Mouse (Mus musculus) mouse embryonic stem cell (cell line): Measurements from ENCODE around the gene Gsta4.
"Not testable (repeated sequence)": the region's sequence is repeated elsewhere in the genome, so short reads cannot be mapped to it uniquely, and the experiment has no call there.

ENCODE experiments used
- in situ Hi-C, 2 experiments: fragments of 300-500 bp; cut with MboI; formaldehyde crosslinking; loops; 1 replicate in 1 of 2; 3 replicates in 1 of 2; pipeline ENCODE4 v1.14.3; 2019 to 2020; ENCODE audit warnings: low sequenced_read_pairs in 2 of 2, low pct_unique_long_range_greater_than_20kb in 1 of 2, mixed read lengths in 1 of 2; ENCODE audit not compliant: unreplicated experiment in 1 of 2

Gene Gsta4

GRCm38 (mm10) chr9:78217074-78217473 is 34.5 kb downstream of the Gsta4 start:
- in situ Hi-C loops, result no loop called here

DNA sequence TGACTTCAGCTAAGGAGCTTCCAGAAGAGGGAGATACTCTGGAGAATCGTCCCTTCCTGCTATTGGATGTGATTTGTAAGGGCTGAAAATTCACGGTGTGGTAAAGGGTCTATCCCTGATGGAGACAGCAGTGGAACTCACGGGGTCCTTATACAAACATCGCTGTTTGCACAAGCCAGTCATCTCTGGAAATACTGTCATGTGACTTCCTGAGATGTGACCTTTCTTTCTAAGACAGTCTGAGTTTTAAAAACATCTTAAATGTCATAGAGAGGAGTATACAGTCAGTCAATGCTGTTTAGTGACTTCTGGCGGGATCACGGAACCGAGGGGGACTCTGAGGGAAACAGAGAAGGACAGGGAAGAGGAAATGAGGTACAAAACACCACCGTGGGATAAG is 40.0 kb downstream of the Gsta4 start:
- in situ Hi-C loops, result no loop called here

DNA sequence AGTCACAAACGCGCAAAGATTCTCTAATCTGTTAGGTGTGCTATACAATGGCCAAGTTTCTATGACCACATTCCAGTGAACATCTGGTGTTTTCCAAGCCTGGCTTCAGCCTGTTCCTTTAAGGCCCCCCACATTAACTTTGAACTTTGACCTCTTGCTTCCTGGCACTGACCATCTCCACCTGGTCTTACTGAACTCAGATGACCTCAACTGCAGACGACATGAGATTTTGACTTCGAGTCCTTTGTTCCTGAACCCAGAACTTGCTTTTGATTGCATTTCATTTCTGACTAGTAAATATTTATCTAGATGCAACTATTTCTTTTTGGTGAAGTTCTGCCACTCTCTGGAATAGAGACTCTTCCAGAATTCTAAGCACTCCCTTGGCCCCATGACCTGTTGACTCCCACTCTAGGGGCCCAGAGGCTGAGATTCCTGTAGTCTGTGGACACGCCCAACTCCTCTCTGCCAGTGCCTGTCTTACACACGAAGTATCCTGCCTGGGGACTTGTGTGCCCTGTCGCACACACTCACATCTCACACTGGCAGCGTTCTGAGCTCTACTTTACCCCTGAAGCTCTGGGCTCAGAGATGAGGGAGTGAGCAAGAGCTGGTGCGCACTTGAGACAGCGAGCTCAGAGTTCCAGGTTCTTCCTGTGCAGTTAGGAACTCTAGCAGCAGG is 40.8 kb downstream of the Gsta4 start:
- in situ Hi-C loops, result no loop called here

- in situ Hi-C loops, result no loop called here
These were observed 41.8 kb downstream of the Gsta4 start for GRCm38 (mm10) chr9:78224418-78224817.

- in situ Hi-C loops, result no loop called here
These were observed 42.7 kb downstream of the Gsta4 start for GRCm38 (mm10) chr9:78225304-78225703.

GRCm38 (mm10) chr9:78228122-78228521 is 45.5 kb downstream of the Gsta4 start:
- in situ Hi-C loops, result no loop called here

DNA sequence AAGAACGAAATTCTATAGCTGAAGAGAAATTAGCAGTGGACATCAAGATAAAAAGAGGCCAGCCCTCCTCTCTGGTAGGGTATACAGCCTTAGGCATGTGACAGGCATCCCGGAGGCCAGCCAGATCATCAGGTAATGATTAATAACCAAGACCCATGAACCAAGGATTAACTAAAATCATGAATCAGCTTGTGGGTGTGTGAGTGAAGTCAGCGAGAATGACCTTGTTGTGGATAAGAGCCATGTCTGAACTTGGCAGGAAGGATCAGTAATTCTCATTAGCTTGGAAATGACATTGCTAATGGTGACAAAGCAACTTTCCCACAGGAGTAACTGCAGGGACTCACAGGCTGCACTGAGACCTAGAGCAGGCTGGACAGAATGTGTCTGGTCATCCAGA is 47.1 kb downstream of the Gsta4 start:
- in situ Hi-C loops, result not testable (repeated sequence)

- in situ Hi-C loops, result not testable (repeated sequence)
These were observed 47.9 kb downstream of the Gsta4 start, which contains the start of gene Gsta1 for GRCm38 (mm10) chr9:78230461-78230860. Gene Gsta1 (plus strand): TSS chr9:78230656.

DNA sequence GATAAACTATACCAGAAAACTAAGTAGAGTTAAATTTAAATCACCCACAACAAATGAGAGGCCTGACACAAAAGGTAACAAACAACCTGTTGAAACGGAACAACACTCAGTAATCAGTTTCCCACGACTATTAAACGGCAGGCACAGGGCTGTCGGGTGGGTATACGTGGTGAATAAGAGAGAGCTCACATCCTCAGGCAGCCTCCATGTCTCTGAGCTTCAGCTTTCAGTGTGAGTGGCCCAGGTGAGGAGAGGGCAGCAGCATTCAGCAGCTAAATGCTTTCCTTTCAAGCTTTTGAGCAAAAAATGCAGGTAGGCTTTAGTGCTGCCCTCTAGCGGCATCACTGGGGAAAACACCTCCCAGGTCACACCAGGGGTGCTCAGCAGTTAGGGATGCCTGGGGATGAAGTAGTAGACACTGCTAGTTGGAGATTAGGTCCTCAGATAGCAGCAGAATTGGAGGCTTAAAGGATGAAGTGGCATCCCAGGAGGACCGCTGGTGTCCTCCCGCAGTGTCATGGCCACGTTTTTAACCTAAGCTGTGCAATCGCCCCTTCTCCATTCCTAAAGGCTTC is 50.6 kb downstream of the Gsta4 start:
- in situ Hi-C loops, result not testable (repeated sequence)

- in situ Hi-C loops, result not testable (repeated sequence)
These were observed 73.3 kb downstream of the Gsta4 start for GRCm38 (mm10) chr9:78255683-78256470.

DNA sequence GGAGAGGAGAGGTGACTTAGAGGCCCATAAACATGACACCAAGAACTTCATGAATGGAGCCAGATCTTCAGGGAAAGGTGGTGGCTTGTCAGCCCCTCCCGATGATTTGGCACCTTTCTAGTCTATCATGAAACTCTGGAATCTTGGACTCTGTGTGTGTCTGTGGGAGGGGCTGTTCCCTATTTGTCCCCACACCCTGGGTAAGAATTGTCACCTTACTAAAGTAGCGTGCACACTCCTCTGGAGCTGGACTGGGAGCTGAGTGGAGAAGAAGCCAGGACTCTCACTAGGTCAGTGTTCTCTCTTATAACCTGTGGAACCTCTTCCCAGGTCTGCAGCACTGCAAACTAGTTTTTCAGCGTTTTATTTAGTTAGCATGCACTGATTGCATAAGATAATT is 74.3 kb downstream of the Gsta4 start, which contains the start of gene Gm3776:
TSS of gene Gm3776 (plus strand) at position 216 of the 400 bp plus-strand sequence.
- in situ Hi-C loops, result not testable (repeated sequence)
